Mouse (Mus musculus): ENCODE results near the gene Eml2. TPM values are rescaled to one million over a fixed set of nuclear protein-coding genes. Genes with fewer than 3 reads are reported as not detected.

Eml2 gene
- polyA plus RNA-seq, 1 experiment, result 11.1 TPM

DNA sequence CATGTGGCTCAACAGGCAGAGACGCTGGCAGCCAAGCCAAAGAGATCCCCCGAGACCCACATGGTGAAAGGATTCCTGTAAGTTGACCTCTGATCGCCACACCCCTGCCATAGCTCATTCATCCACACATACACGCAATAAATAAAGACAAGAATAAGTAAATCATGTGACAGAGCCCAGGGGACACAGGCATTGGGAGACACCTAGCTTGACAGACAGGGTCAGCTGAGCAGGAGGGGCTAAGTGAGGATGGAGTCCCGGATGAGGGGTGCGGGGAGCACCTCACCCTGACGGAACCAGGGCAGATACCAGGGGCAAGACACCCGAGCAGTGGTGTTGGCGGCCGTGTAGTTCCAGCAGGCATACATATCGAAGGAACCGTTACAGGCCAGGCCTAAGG, 12.5 kb upstream of the Eml2 start:
- H3K27ac ChIP-seq (ENCODE audit: control insufficient read depth, insufficient read depth, low read depth, low read length), result no peak overlapping the region
- peak overlapping the region; percentile 62 for H3K4me3 ChIP-seq (ENCODE audit: control insufficient read depth, low read depth, low read length)
- no peaks in the 10 kb centered on the region for H3K36me3 ChIP-seq (ENCODE audit: control insufficient read depth, insufficient read depth, low read length)
- H3K4me1 ChIP-seq (ENCODE audit: control insufficient read depth, insufficient read depth, low read length), result peaks cover 29% of the 10 kb centered on the region
- no peaks in the 10 kb centered on the region for H3K27me3 ChIP-seq (ENCODE audit: control insufficient read depth, insufficient read depth, low read length)
- TF ChIP-seq POLR2A (IDR thresholded peaks at IDR 0.05; ENCODE audit: control insufficient read depth, low read depth, low read length), result no peak
- no peak for TF ChIP-seq CTCF (IDR thresholded peaks at IDR 0.05; ENCODE audit: control insufficient read depth, insufficient read depth, insufficient replicate concordance, low read depth, low read length)

- Histone ChIP-seq H3K27ac (ENCODE audit: control insufficient read depth, insufficient read depth, low read depth, low read length) (no peak overlapping the region), H3K4me3 (ENCODE audit: control insufficient read depth, low read depth, low read length) (peak overlapping the region; percentile 62), H3K4me1 (ENCODE audit: control insufficient read depth, insufficient read depth, low read length) (peaks cover 28% of the 10 kb centered on the region), H3K36me3 (ENCODE audit: control insufficient read depth, insufficient read depth, low read length) (no peaks in the 10 kb centered on the region), H3K27me3 (ENCODE audit: control insufficient read depth, insufficient read depth, low read length) (no peaks in the 10 kb centered on the region)
- TF ChIP-seq POLR2A (IDR thresholded peaks at IDR 0.05; ENCODE audit: control insufficient read depth, low read depth, low read length) (no peak), CTCF (IDR thresholded peaks at IDR 0.05; ENCODE audit: control insufficient read depth, insufficient read depth, insufficient replicate concordance, low read depth, low read length) (no peak)
Measured at GRCm38 (mm10) chr7:19164189-19164588, 12.0 kb upstream of the Eml2 start.

- no peaks in the 10 kb centered on the region for H3K36me3 ChIP-seq (ENCODE audit: control insufficient read depth, insufficient read depth, low read length)
- H3K27me3 ChIP-seq (ENCODE audit: control insufficient read depth, insufficient read depth, low read length), result no peaks in the 10 kb centered on the region
- H3K27ac ChIP-seq (ENCODE audit: control insufficient read depth, insufficient read depth, low read depth, low read length), result no peak overlapping the region
- H3K4me1 ChIP-seq (ENCODE audit: control insufficient read depth, insufficient read depth, low read length), result peaks cover 24% of the 10 kb centered on the region
- TF ChIP-seq POLR2A (IDR thresholded peaks at IDR 0.05; ENCODE audit: control insufficient read depth, low read depth, low read length) (0 out of 2 replicates have a peak, but pooled peaks have one; percentile 20), CTCF (IDR thresholded peaks at IDR 0.05; ENCODE audit: control insufficient read depth, insufficient read depth, insufficient replicate concordance, low read depth, low read length) (no peak)
- peak overlapping the region; percentile 62 for H3K4me3 ChIP-seq (ENCODE audit: control insufficient read depth, low read depth, low read length)
Measured at GRCm38 (mm10) chr7:19164978-19165377, 11.2 kb upstream of the Eml2 start.

DNA sequence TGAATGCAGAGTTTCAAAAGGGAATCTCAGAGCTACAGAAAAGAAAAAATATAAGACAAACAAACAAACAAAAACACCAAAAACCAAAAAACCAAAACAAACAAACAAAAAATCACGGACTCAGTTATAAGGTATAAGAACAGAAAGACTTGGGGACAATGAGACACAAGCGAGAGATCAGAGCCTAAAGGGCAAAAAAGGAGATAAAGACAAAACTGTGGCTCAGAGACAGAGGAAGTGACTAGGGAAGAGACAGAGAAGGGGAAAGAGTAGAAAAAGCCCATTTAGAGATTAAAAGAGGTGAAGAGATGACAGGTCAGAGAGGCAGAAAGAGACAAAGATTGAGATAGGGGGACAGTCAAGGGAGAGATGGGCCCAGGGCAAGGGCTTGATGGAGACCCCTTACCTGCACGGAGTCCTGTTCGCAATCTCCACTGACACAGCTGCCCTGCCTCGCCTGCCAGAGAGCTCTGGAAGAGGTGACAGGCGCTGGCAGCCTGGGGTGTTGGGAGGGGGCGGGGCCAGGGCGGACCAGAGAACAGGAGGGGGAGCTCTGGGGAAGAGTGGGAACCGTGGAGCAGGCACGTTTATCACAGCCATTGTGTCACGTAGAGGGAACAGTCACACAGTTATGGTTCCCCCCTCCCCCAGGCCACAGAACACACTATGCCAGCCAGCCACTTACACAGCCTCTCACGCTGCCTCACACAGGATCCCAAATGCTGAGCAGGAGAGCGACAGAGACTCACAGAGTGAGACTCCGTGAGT, 10.4 kb upstream of the Eml2 start, which contains the start of gene Gipr:
Gene Gipr, minus strand, starts transcription at position 472 of the 768 bp plus-strand sequence.
- Histone ChIP-seq H3K4me3 (ENCODE audit: control insufficient read depth, low read depth, low read length) (peak within 1 kb of the TSS; percentile 62), H3K27me3 (ENCODE audit: control insufficient read depth, insufficient read depth, low read length) (no peaks in the 10 kb centered on the region), H3K4me1 (ENCODE audit: control insufficient read depth, insufficient read depth, low read length) (peaks cover 26% of the 10 kb centered on the region), H3K27ac (ENCODE audit: control insufficient read depth, insufficient read depth, low read depth, low read length) (no peak within 1 kb of the TSS), H3K36me3 (ENCODE audit: control insufficient read depth, insufficient read depth, low read length) (no peaks in the 10 kb centered on the region)
- TF ChIP-seq CTCF (IDR thresholded peaks at IDR 0.05; ENCODE audit: control insufficient read depth, insufficient read depth, insufficient replicate concordance, low read depth, low read length) (no peak), POLR2A (IDR thresholded peaks at IDR 0.05; ENCODE audit: control insufficient read depth, low read depth, low read length) (no peak)

- Histone ChIP-seq H3K27me3 (ENCODE audit: control insufficient read depth, insufficient read depth, low read length) (no peaks in the 10 kb centered on the region), H3K27ac (ENCODE audit: control insufficient read depth, insufficient read depth, low read depth, low read length) (no peak overlapping the region), H3K4me1 (ENCODE audit: control insufficient read depth, insufficient read depth, low read length) (peaks cover 28% of the 10 kb centered on the region), H3K4me3 (ENCODE audit: control insufficient read depth, low read depth, low read length) (no peak overlapping the region), H3K36me3 (ENCODE audit: control insufficient read depth, insufficient read depth, low read length) (no peaks in the 10 kb centered on the region)
- peak; percentile 50; the same call in 1 of the 2 replicates for TF ChIP-seq CTCF (IDR thresholded peaks at IDR 0.05; ENCODE audit: control insufficient read depth, insufficient read depth, insufficient replicate concordance, low read depth, low read length)
- no peak for TF ChIP-seq POLR2A (IDR thresholded peaks at IDR 0.05; ENCODE audit: control insufficient read depth, low read depth, low read length)
Measured at GRCm38 (mm10) chr7:19166990-19167389, 9.2 kb upstream of the Eml2 start.

DNA sequence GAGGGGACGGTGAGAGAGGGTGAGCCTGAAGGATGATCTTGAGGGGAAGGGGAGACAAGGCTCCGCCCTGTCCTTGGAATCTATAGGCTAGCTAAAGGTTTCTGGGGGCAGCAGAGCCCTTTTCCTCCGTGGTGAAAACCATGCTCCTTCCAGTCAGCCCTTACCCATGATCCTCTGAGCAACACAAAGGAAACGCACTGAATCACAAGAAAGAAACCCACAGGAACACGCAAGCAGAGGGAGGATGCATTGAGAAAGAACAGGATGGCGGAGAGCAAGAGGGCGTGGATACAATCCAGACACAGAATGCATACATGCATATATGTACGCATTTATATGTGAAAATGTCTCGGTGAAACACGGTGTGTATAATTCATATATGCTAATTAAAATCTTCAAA, 6.7 kb upstream of the Eml2 start:
- Histone ChIP-seq H3K27ac (ENCODE audit: control insufficient read depth, insufficient read depth, low read depth, low read length) (no peak overlapping the region), H3K27me3 (ENCODE audit: control insufficient read depth, insufficient read depth, low read length) (no peaks in the 10 kb centered on the region)

GRCm38 (mm10) chr7:19170142-19170541, 6.1 kb upstream of the Eml2 start:
- H3K36me3 ChIP-seq (ENCODE audit: control insufficient read depth, insufficient read depth, low read length), result no peaks in the 10 kb centered on the region
- no peak overlapping the region for H3K4me3 ChIP-seq (ENCODE audit: control insufficient read depth, low read depth, low read length)
- peaks cover 26% of the 10 kb centered on the region for H3K4me1 ChIP-seq (ENCODE audit: control insufficient read depth, insufficient read depth, low read length)
- H3K27me3 ChIP-seq (ENCODE audit: control insufficient read depth, insufficient read depth, low read length), result no peaks in the 10 kb centered on the region
- TF ChIP-seq CTCF (IDR thresholded peaks at IDR 0.05; ENCODE audit: control insufficient read depth, insufficient read depth, insufficient replicate concordance, low read depth, low read length) (no peak), POLR2A (IDR thresholded peaks at IDR 0.05; ENCODE audit: control insufficient read depth, low read depth, low read length) (no peak)
- H3K27ac ChIP-seq (ENCODE audit: control insufficient read depth, insufficient read depth, low read depth, low read length), result no peak overlapping the region

More for the DNA sequence above, 6.7 kb upstream of the Eml2 start:
- Histone ChIP-seq H3K36me3 (ENCODE audit: control insufficient read depth, insufficient read depth, low read length) (no peaks in the 10 kb centered on the region), H3K4me3 (ENCODE audit: control insufficient read depth, low read depth, low read length) (no peak overlapping the region), H3K4me1 (ENCODE audit: control insufficient read depth, insufficient read depth, low read length) (peaks cover 29% of the 10 kb centered on the region)
- TF ChIP-seq POLR2A (IDR thresholded peaks at IDR 0.05; ENCODE audit: control insufficient read depth, low read depth, low read length) (no peak), CTCF (IDR thresholded peaks at IDR 0.05; ENCODE audit: control insufficient read depth, insufficient read depth, insufficient replicate concordance, low read depth, low read length) (no peak)

Measured in testis, adult 2 months (tissue).